Mouse (Mus musculus) heart, postnatal 0 days (tissue): ENCODE measurements around the gene Tbx20. TPM values are rescaled to one million over a fixed set of nuclear protein-coding genes. Genes with fewer than 3 reads are reported as not detected.

Source experiments
- ATAC-seq: fragments of 200-750 bp; cut with Nextera tagmentation; 2 replicates; pipeline ENCODE4 v1.8.0; 2017; ENCODE audit warnings: low read depth, moderate number of reproducible peaks, moderate library complexity; ENCODE audit not compliant: insufficient read depth
- DNase-seq: peaks from one replicate; pipeline ENCODE4 v3.0.0-alpha.2; 2016; ENCODE audit warnings: low spot score
- H3K27ac ChIP-seq: fragments of 300-500 bp; sonication (generic); 2 replicates; pipeline ENCODE4 v1.5.1; 2014; ENCODE audit warnings: low read depth, mild to moderate bottlenecking
- H3K27me3 ChIP-seq: fragments of 300-500 bp; sonication (generic); 2 replicates; pipeline ENCODE4 v1.6.1; 2014; ENCODE audit warnings: low read length, mixed read lengths; ENCODE audit not compliant: control insufficient read depth, insufficient read depth
- H3K36me3 ChIP-seq: fragments of 300-500 bp; sonication (generic); replicated peaks from 2 replicates; pipeline ENCODE4 v1.6.1; 2014; ENCODE audit warnings: low read length, mixed read lengths; ENCODE audit not compliant: control insufficient read depth, insufficient read depth
- H3K4me1 ChIP-seq: fragments of 300-500 bp; sonication (generic); 2 replicates; pipeline ENCODE4 v1.6.1; 2014; ENCODE audit warnings: antibody characterized with exemption; ENCODE audit not compliant: control insufficient read depth, insufficient read depth
- H3K4me2 ChIP-seq: fragments of 300-500 bp; sonication (generic); 2 replicates; pipeline ENCODE4 v1.6.1; 2014; ENCODE audit warnings: low read depth, mild to moderate bottlenecking, low read length, moderate library complexity
- H3K4me3 ChIP-seq: fragments of 300-500 bp; sonication (generic); 2 replicates; pipeline ENCODE4 v1.5.1; 2014; ENCODE audit warnings: low read depth, low read length
- H3K9ac ChIP-seq: fragments of 300-500 bp; sonication (generic); replicated peaks from 2 replicates; pipeline ENCODE4 v1.6.1; 2014; ENCODE audit warnings: low read depth, low read length, mixed read lengths
- H3K9me3 ChIP-seq: fragments of 300-500 bp; sonication (generic); replicated peaks from 2 replicates; pipeline ENCODE4 v1.6.1; 2016; ENCODE audit warnings: low read length; ENCODE audit not compliant: control insufficient read depth
- CTCF ChIP-seq: IDR thresholded peaks from 2 replicates; pipeline ENCODE4 v1.5.1; 2016; ENCODE audit warnings: antibody characterized with exemption, control low read depth, low read depth
- EP300 ChIP-seq: IDR thresholded peaks from 2 replicates; pipeline ENCODE4 v1.6.1; 2016; ENCODE audit warnings: antibody characterized with exemption, low read depth
- WGBS: fragments of 180-500 bp; shearing (Covaris S2); extraction: QIAGEN DNeasy Blood & Tissue Kit; methylation state at CpG from one replicate; pipeline ENCODE4 v1.1.7; 2014; 5-methylcytosine and 5-hydroxymethylcytosine counted together
- polyA plus RNA-seq: library from polyadenylated mRNA; unstranded; fragments of >200 nt; fragmentation: Nextera tagmentation; extraction: Ambion mirVana; gene quantifications from 2 replicates; pipeline ENCODE4 v1.2.1, GENCODE M21; 2015
- total RNA-seq: library from RNA; depleted of rRNA; stranded (reverse); fragments of >200 nt; gene quantifications from 2 replicates; pipeline ENCODE4 v1.2.3, GENCODE M21; 2014; ENCODE audit warnings: low replicate concordance

The Tbx20 gene
- total and polyA plus RNA-seq, 2 experiments from 2014 or later, result 51.2 to 500 TPM

- peak overlapping the region; percentile 89 for H3K9ac ChIP-seq
- no peaks in the 10 kb centered on the region for H3K27me3 ChIP-seq
- H3K4me2 ChIP-seq, result peak overlapping the region; percentile 66
- peak overlapping the region; percentile 64 for H3K4me3 ChIP-seq
- DNase-seq (peak; percentile 61), ATAC-seq (no peak)
- TF ChIP-seq EP300, result no peak
- TF ChIP-seq CTCF, result no peak
- 0 out of 2 replicates have a peak, but pooled peaks cover 4% of the 10 kb centered on the region for H3K4me1 ChIP-seq
- H3K9me3 ChIP-seq, result no peaks in the 10 kb centered on the region
- H3K36me3 ChIP-seq, result peaks cover 14% of the 10 kb centered on the region
- peak overlapping the region; percentile 97 for H3K27ac ChIP-seq
- 2% methylated on average over 41 of the region's 41 CpGs for WGBS
Observed at GRCm38 (mm10) chr9:24770149-24770940, 3.8 kb downstream of the Tbx20 start.

- WGBS, result 9% methylated on average over 9 of the region's 9 CpGs
- DNase-seq (no peak), ATAC-seq (no peak)
- Histone ChIP-seq H3K9me3 (no peaks in the 10 kb centered on the region), H3K4me1 (0 out of 2 replicates have a peak, but pooled peaks cover 4% of the 10 kb centered on the region), H3K27ac (peak overlapping the region; percentile 97), H3K36me3 (peaks cover 20% of the 10 kb centered on the region), H3K4me2 (peak overlapping the region; percentile 66), H3K4me3 (peak overlapping the region; percentile 64), H3K27me3 (no peaks in the 10 kb centered on the region), H3K9ac (peak overlapping the region; percentile 89)
- TF ChIP-seq EP300, result no peak
- no peak for TF ChIP-seq CTCF
Observed at GRCm38 (mm10) chr9:24769611-24770010, 4.5 kb downstream of the Tbx20 start.

- Histone ChIP-seq H3K4me3 (peak overlapping the region; percentile 32), H3K9me3 (no peaks in the 10 kb centered on the region), H3K4me1 (peaks cover 9% of the 10 kb centered on the region; the same call in 1 of the 2 replicates), H3K4me2 (peak overlapping the region; percentile 58), H3K9ac (peak overlapping the region; percentile 59), H3K27me3 (no peaks in the 10 kb centered on the region), H3K36me3 (peaks cover 35% of the 10 kb centered on the region), H3K27ac (peak overlapping the region; percentile 77)
- ATAC-seq (no peak), DNase-seq (no peak)
- TF ChIP-seq EP300, result no peak
- TF ChIP-seq CTCF, result no peak
- WGBS, result 29% methylated on average over 3 of the region's 3 CpGs
Observed at GRCm38 (mm10) chr9:24767056-24767455, 7.0 kb downstream of the Tbx20 start.

- TF ChIP-seq CTCF (no peak), EP300 (no peak)
- Histone ChIP-seq H3K4me2 (peak overlapping the region; percentile 45; the same call in 1 of the 2 replicates), H3K36me3 (peaks cover 46% of the 10 kb centered on the region), H3K9ac (no peak overlapping the region), H3K9me3 (no peaks in the 10 kb centered on the region), H3K27ac (peak overlapping the region; percentile 69), H3K4me3 (peak overlapping the region; percentile 9; the same call in 1 of the 2 replicates), H3K27me3 (no peaks in the 10 kb centered on the region), H3K4me1 (peaks cover 12% of the 10 kb centered on the region; the same call in 1 of the 2 replicates)
- DNase-seq, result no peak
- WGBS, result 33% methylated on average over 4 of the region's 4 CpGs
- 0 out of 2 replicates have a peak, but pooled peaks have one; percentile 8 for ATAC-seq
Observed at GRCm38 (mm10) chr9:24765572-24765971, 8.5 kb downstream of the Tbx20 start.

GRCm38 (mm10) chr9:24760461-24760860, 13.6 kb downstream of the Tbx20 start:
- ATAC-seq, result no peak
- Histone ChIP-seq H3K36me3 (peaks cover 81% of the 10 kb centered on the region), H3K4me1 (peaks cover 8% of the 10 kb centered on the region; the same call in 1 of the 2 replicates), H3K27ac (peak overlapping the region; percentile 65; the same call in 1 of the 2 replicates), H3K9me3 (no peaks in the 10 kb centered on the region), H3K27me3 (no peaks in the 10 kb centered on the region), H3K9ac (no peak overlapping the region), H3K4me3 (no peak overlapping the region), H3K4me2 (no peak overlapping the region)
- 51% methylated on average over 4 of the region's 4 CpGs for WGBS
- no peak for DNase-seq
- TF ChIP-seq EP300 (no peak), CTCF (peak; percentile 62)
